Mouse (Mus musculus) ES-E14 (cell line): ENCODE measurements around the gene Wasf2.

Source experiments
- CHD2 ChIP-seq: IDR thresholded peaks from 2 replicates; pipeline ENCODE4 v1.6.1; 2014; ENCODE audit warnings: mild to moderate bottlenecking, low read depth, low read length, inconsistent platforms
- MAFK ChIP-seq: IDR thresholded peaks from 2 replicates; pipeline ENCODE4 v1.6.1; 2014; ENCODE audit warnings: mild to moderate bottlenecking, low read depth, low read length, inconsistent platforms; ENCODE audit not compliant: insufficient read depth
- ZC3H11A ChIP-seq: IDR thresholded peaks from 2 replicates; pipeline ENCODE4 v1.6.1; 2012; ENCODE audit warnings: low read depth, mild to moderate bottlenecking, inconsistent platforms, low read length, borderline replicate concordance

- TF ChIP-seq ZC3H11A: no peak
- no peak for TF ChIP-seq CHD2
- TF ChIP-seq MAFK: no peak
Measured at GRCm38 (mm10) chr4:133155006-133155405, 24.7 kb downstream of the Wasf2 start.
